Mouse (Mus musculus) forebrain, embryonic 15.5 days (tissue): Measurements from ENCODE around the gene St8sia4. TPM values are rescaled to one million over a fixed set of nuclear protein-coding genes. Genes with fewer than 3 reads are reported as not detected.

Experiments used
- ATAC-seq: fragments of 200-750 bp; cut with Nextera tagmentation; replicated peaks from 2 replicates; pipeline ENCODE4 v1.8.0; 2017; ENCODE audit warnings: mild to moderate bottlenecking, moderate TSS enrichment, moderate library complexity
- H3K27ac ChIP-seq: fragments of 300-500 bp; sonication (generic); replicated peaks from 2 replicates; pipeline ENCODE4 v1.5.1; 2015; ENCODE audit warnings: mild to moderate bottlenecking, inconsistent platforms
- H3K27me3 ChIP-seq: fragments of 300-500 bp; sonication (generic); 2 replicates; pipeline ENCODE4 v1.6.1; 2015; ENCODE audit warnings: inconsistent platforms
- H3K36me3 ChIP-seq: fragments of 300-500 bp; sonication (generic); 2 replicates; pipeline ENCODE4 v1.6.1; 2015; ENCODE audit warnings: mild to moderate bottlenecking, inconsistent platforms
- H3K4me1 ChIP-seq: fragments of 300-500 bp; sonication (generic); 2 replicates; pipeline ENCODE4 v1.6.1; 2015; ENCODE audit warnings: inconsistent platforms
- H3K4me2 ChIP-seq: fragments of 300-500 bp; sonication (generic); replicated peaks from 2 replicates; pipeline ENCODE4 v1.6.1; 2015; ENCODE audit warnings: mild to moderate bottlenecking, inconsistent platforms
- H3K4me3 ChIP-seq: fragments of 300-500 bp; sonication (generic); 2 replicates; pipeline ENCODE4 v1.5.1; 2015; ENCODE audit warnings: mild to moderate bottlenecking, inconsistent platforms
- H3K9ac ChIP-seq: fragments of 300-500 bp; sonication (generic); replicated peaks from 2 replicates; pipeline ENCODE4 v1.6.1; 2015; ENCODE audit warnings: mild to moderate bottlenecking, inconsistent platforms
- H3K9me3 ChIP-seq: fragments of 300-500 bp; sonication (generic); 2 replicates; pipeline ENCODE4 v1.6.1; 2016; ENCODE audit warnings: inconsistent platforms
- WGBS: fragments of 180-500 bp; shearing (Covaris S2); methylation state at CpG from one replicate; pipeline ENCODE4 v1.1.7; 2015; ENCODE audit warnings: mixed read lengths; 5-methylcytosine and 5-hydroxymethylcytosine counted together
- polyA plus RNA-seq: library from polyadenylated mRNA; unstranded; fragments of >200 nt; fragmentation: Nextera tagmentation; extraction: Ambion mirVana; gene quantifications from 2 replicates; pipeline ENCODE4 v1.2.1, GENCODE M21; 2015

Gene St8sia4
- polyA plus RNA-seq, 1 experiment from 2014 or later = 34.1 TPM

GRCm38 (mm10) chr1:95653445-95653844 lies 13.9 kb downstream of the St8sia4 start:
- Histone ChIP-seq H3K36me3 (peaks cover 16% of the 10 kb centered on the region; the same call in 1 of the 2 replicates), H3K4me2 (no peak overlapping the region), H3K9me3 (no peaks in the 10 kb centered on the region), H3K27ac (no peak overlapping the region), H3K4me1 (no peaks in the 10 kb centered on the region), H3K27me3 (no peaks in the 10 kb centered on the region), H3K4me3 (no peak overlapping the region), H3K9ac (no peak overlapping the region)
- no peak for ATAC-seq
- 90% methylated on average over 8 of the region's 8 CpGs for WGBS

- Histone ChIP-seq H3K9me3 (no peaks in the 10 kb centered on the region), H3K4me1 (0 out of 2 replicates have a peak, but pooled peaks cover 2% of the 10 kb centered on the region), H3K27me3 (no peaks in the 10 kb centered on the region), H3K36me3 (peaks cover 2% of the 10 kb centered on the region; the same call in 1 of the 2 replicates), H3K4me2 (no peak overlapping the region), H3K4me3 (no peak overlapping the region), H3K9ac (no peak overlapping the region), H3K27ac (no peak overlapping the region)
- WGBS = 64% methylated on average over 2 of the region's 2 CpGs
- no peak for ATAC-seq
These were observed 23.1 kb downstream of the St8sia4 start for GRCm38 (mm10) chr1:95644292-95644691.

GRCm38 (mm10) chr1:95639001-95639400 lies 28.4 kb downstream of the St8sia4 start:
- Histone ChIP-seq H3K4me1 (0 out of 2 replicates have a peak, but pooled peaks cover 2% of the 10 kb centered on the region), H3K4me2 (no peak overlapping the region), H3K4me3 (no peak overlapping the region), H3K9ac (no peak overlapping the region), H3K27me3 (no peaks in the 10 kb centered on the region), H3K36me3 (peaks cover 9% of the 10 kb centered on the region), H3K9me3 (no peaks in the 10 kb centered on the region), H3K27ac (no peak overlapping the region)
- no peak for ATAC-seq
- WGBS = 76% methylated on average over 3 of the region's 3 CpGs

GRCm38 (mm10) chr1:95624376-95624775 lies 43.0 kb downstream of the St8sia4 start:
- Histone ChIP-seq H3K9ac (no peak overlapping the region), H3K27me3 (no peaks in the 10 kb centered on the region), H3K36me3 (peaks cover 8% of the 10 kb centered on the region; the same call in 1 of the 2 replicates), H3K9me3 (no peaks in the 10 kb centered on the region), H3K27ac (no peak overlapping the region), H3K4me3 (no peak overlapping the region), H3K4me2 (no peak overlapping the region), H3K4me1 (no peaks in the 10 kb centered on the region)
- WGBS = 62% methylated on average over 5 of the region's 5 CpGs
- no peak for ATAC-seq

- Histone ChIP-seq H3K9me3 (no peaks in the 10 kb centered on the region), H3K27me3 (no peaks in the 10 kb centered on the region), H3K4me2 (no peak overlapping the region), H3K36me3 (no peaks in the 10 kb centered on the region; the same call in 1 of the 2 replicates), H3K4me1 (no peaks in the 10 kb centered on the region), H3K9ac (no peak overlapping the region), H3K27ac (no peak overlapping the region), H3K4me3 (no peak overlapping the region)
- 63% methylated on average over 3 of the region's 3 CpGs for WGBS
- ATAC-seq = no peak
These were observed 48.7 kb downstream of the St8sia4 start for GRCm38 (mm10) chr1:95618647-95619046.

- 67% methylated on average over 3 of the region's 3 CpGs for WGBS
- Histone ChIP-seq H3K36me3 (no peaks in the 10 kb centered on the region; the same call in 1 of the 2 replicates), H3K27me3 (no peaks in the 10 kb centered on the region), H3K4me3 (no peak overlapping the region), H3K9ac (no peak overlapping the region), H3K27ac (no peak overlapping the region), H3K4me1 (no peaks in the 10 kb centered on the region), H3K4me2 (no peak overlapping the region), H3K9me3 (no peaks in the 10 kb centered on the region)
- ATAC-seq = no peak
These were observed 49.2 kb downstream of the St8sia4 start for GRCm38 (mm10) chr1:95618125-95618524.

GRCm38 (mm10) chr1:95610017-95610416 lies 57.4 kb downstream of the St8sia4 start:
- no peak overlapping the region for H3K4me2 ChIP-seq
- no peaks in the 10 kb centered on the region for H3K4me1 ChIP-seq
- ATAC-seq = no peak
- no peak overlapping the region for H3K4me3 ChIP-seq
- no peaks in the 10 kb centered on the region for H3K36me3 ChIP-seq
- H3K27me3 ChIP-seq = no peaks in the 10 kb centered on the region
- no peaks in the 10 kb centered on the region for H3K9me3 ChIP-seq
- 69% methylated on average over 2 of the region's 2 CpGs for WGBS
- H3K9ac ChIP-seq = no peak overlapping the region
- H3K27ac ChIP-seq = no peak overlapping the region

GRCm38 (mm10) chr1:95609045-95609444 lies 58.3 kb downstream of the St8sia4 start:
- 89% methylated on average over 5 of the region's 5 CpGs for WGBS
- Histone ChIP-seq H3K4me2 (no peak overlapping the region), H3K27ac (no peak overlapping the region), H3K9me3 (no peaks in the 10 kb centered on the region), H3K27me3 (no peaks in the 10 kb centered on the region), H3K4me3 (no peak overlapping the region), H3K4me1 (no peaks in the 10 kb centered on the region), H3K36me3 (no peaks in the 10 kb centered on the region), H3K9ac (no peak overlapping the region)
- no peak for ATAC-seq

- H3K36me3 ChIP-seq = no peaks in the 10 kb centered on the region
- 57% methylated on average over 2 of the region's 2 CpGs for WGBS
- ATAC-seq = no peak
These were observed 61.9 kb downstream of the St8sia4 start for GRCm38 (mm10) chr1:95605458-95605857.

GRCm38 (mm10) chr1:95598108-95598507 lies 69.3 kb downstream of the St8sia4 start:
- no peak overlapping the region for H3K27ac ChIP-seq
- no peaks in the 10 kb centered on the region for H3K27me3 ChIP-seq
- no peak overlapping the region for H3K4me3 ChIP-seq
- no peaks in the 10 kb centered on the region for H3K36me3 ChIP-seq
- no peak overlapping the region for H3K4me2 ChIP-seq
- ATAC-seq = no peak
- H3K4me1 ChIP-seq = no peaks in the 10 kb centered on the region
- 93% methylated on average over 1 of the region's 1 CpGs for WGBS
- no peaks in the 10 kb centered on the region for H3K9me3 ChIP-seq
- H3K9ac ChIP-seq = no peak overlapping the region

More at GRCm38 (mm10) chr1:95605458-95605857, 61.9 kb downstream of the St8sia4 start:
- no peaks in the 10 kb centered on the region for H3K4me1 ChIP-seq
- H3K27me3 ChIP-seq = no peaks in the 10 kb centered on the region
- H3K27ac ChIP-seq = no peak overlapping the region
- H3K4me3 ChIP-seq = no peak overlapping the region
- no peak overlapping the region for H3K9ac ChIP-seq
- no peak overlapping the region for H3K4me2 ChIP-seq
- H3K9me3 ChIP-seq = no peaks in the 10 kb centered on the region

GRCm38 (mm10) chr1:95596825-95597224 lies 70.5 kb downstream of the St8sia4 start:
- no peak for ATAC-seq
- Histone ChIP-seq H3K4me3 (no peak overlapping the region), H3K27ac (no peak overlapping the region), H3K9ac (no peak overlapping the region), H3K4me2 (no peak overlapping the region), H3K4me1 (no peaks in the 10 kb centered on the region), H3K27me3 (no peaks in the 10 kb centered on the region), H3K36me3 (no peaks in the 10 kb centered on the region), H3K9me3 (no peaks in the 10 kb centered on the region)
- WGBS = 96% methylated on average over 1 of the region's 1 CpGs

GRCm38 (mm10) chr1:95591101-95591500 lies 76.3 kb downstream of the St8sia4 start:
- ATAC-seq = no peak
- Histone ChIP-seq H3K4me1 (no peaks in the 10 kb centered on the region), H3K4me3 (no peak overlapping the region), H3K4me2 (no peak overlapping the region), H3K9me3 (no peaks in the 10 kb centered on the region), H3K36me3 (no peaks in the 10 kb centered on the region; the same call in 1 of the 2 replicates), H3K9ac (no peak overlapping the region), H3K27me3 (no peaks in the 10 kb centered on the region), H3K27ac (no peak overlapping the region)
- WGBS = 94% methylated on average over 2 of the region's 2 CpGs

GRCm38 (mm10) chr1:95590108-95590507 lies 77.3 kb downstream of the St8sia4 start:
- H3K4me1 ChIP-seq = no peaks in the 10 kb centered on the region
- no peak for ATAC-seq
- no peak overlapping the region for H3K9ac ChIP-seq
- no peaks in the 10 kb centered on the region for H3K9me3 ChIP-seq
- no peaks in the 10 kb centered on the region for H3K27me3 ChIP-seq
- WGBS = 89% methylated on average over 2 of the region's 2 CpGs
- no peak overlapping the region for H3K4me3 ChIP-seq
- H3K27ac ChIP-seq = no peak overlapping the region
- H3K4me2 ChIP-seq = no peak overlapping the region
- H3K36me3 ChIP-seq = no peaks in the 10 kb centered on the region; the same call in 1 of the 2 replicates
